Mouse (Mus musculus): ENCODE data around the gene Nipa1. TPM values are rescaled to one million over a fixed set of nuclear protein-coding genes. Genes with fewer than 3 reads are reported as not detected.
A peak's percentile ranks its signal among the peaks of the same experiment; 100 is the strongest.

Nipa1 gene
- total RNA-seq, 2 experiments from 2014 or later: 58.5 to 62.1 TPM

DNA sequence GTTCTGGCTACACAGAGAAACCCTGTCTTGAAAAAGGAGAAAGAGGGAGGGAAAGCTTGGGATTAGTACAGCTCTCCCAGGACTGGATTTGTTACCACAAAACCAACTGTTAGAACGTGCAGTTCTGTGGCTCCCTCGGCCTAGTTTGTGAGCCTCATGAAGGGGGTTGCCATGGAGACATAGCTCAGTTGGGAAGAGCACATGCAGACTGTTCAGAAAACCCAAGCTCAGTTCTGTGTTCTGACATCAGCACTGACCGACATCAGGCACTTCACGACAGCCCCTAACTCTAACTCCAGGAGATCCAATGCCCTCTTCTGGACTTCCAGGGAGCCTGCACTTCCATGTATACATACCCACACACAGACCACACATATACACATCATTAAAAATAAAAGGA, 24.7 kb downstream of the Nipa1 start:
- peak in 1 of 2 experiments; percentile 21 for DNase-seq (ENCODE audit: extremely low spot score in 1 of 2, low spot score in 2 of 2)

DNA sequence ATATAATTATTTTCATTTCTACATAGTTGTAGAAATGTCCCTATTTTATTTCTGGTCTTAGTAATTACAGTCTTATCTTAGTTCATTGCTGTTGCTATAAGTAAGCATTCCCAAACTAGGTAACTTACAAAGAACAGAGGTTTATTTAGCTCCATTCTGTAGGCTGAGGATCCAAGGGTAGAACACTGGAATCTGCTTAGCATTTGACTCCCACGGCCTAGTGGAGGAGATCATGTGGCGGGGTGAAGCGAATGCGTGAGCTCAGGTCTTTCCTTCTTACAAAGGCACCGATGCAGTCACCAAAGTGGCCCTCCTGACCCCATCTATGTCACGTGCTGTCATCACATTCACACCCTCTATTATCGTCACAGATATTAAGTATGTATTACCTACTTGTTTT, 27.9 kb downstream of the Nipa1 start:
- H3K4me3 ChIP-seq: no peak overlapping the region
- no peak for TF ChIP-seq CTCF (IDR thresholded peaks at IDR 0.05)
- DNase-seq (ENCODE audit: extremely low spot score in 1 of 2, low spot score in 2 of 2): no peak
- intact Hi-C loops (cut with DNase I): no loop called here
- no peak overlapping the region for H3K27ac ChIP-seq

More for the DNA sequence above, 24.7 kb downstream of the Nipa1 start:
- H3K27ac ChIP-seq: peak overlapping the region; percentile 50; the same call in 1 of the 2 replicates
- no peak overlapping the region for H3K4me3 ChIP-seq
- TF ChIP-seq CTCF (IDR thresholded peaks at IDR 0.05): no peak; the same call in 1 of the 2 replicates
- intact Hi-C loops (cut with DNase I): loop anchor here (2.0 kb wide), 1 partner anchor 24 kb away; the partner anchor contains the start of gene Nipa1

- DNase-seq (ENCODE audit: extremely low spot score in 1 of 2, low spot score in 2 of 2): no peak
- TF ChIP-seq CTCF (IDR thresholded peaks at IDR 0.05): no peak
- intact Hi-C loops (cut with DNase I): no loop called here
- Histone ChIP-seq H3K27ac (peak overlapping the region; percentile 21; the same call in 1 of the 2 replicates), H3K4me3 (no peak overlapping the region)
These were observed 28.6 kb downstream of the Nipa1 start for GRCm38 (mm10) chr7:55991129-55991528.

DNA sequence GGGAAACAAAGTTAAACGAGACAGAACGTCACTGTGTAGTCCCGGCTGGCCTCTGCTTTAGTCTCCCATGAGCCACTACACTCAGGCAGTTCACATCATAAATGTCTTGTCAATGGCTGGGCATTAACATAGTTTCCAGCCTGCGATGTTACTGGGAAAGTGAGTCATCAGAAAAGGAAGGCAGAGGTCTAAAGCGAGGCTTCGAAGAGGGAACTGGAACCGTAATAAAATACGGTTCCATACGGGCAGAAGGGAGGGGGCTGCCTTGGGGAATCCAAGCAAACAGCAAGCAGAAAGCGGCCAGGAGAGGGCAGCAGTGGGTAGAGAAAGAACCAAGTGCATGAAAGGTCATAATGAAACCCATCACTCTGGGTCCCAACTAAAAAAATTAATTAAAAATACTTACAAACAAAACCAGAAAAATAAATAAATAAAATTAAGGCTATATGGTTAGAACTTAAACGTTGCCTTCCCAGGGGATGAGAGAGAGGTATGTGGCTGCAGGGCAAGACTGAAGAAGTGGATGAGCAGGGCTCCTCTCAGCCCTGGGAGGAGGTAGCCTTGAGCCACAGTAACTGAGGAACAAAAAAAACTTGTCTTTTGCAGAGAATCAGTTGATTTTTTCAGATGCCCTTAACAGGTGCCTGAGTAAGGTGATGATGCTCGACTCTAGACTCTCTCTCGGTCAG, 33.1 kb downstream of the Nipa1 start:
- H3K4me3 ChIP-seq: no peak overlapping the region
- peak; percentile 75 to 77 for DNase-seq (ENCODE audit: extremely low spot score in 1 of 2, low spot score in 2 of 2)
- intact Hi-C loops (cut with DNase I): loop anchor here (1.0 to 2.0 kb wide), 2 partner anchors 34 to 56 kb away; no protein-coding TSS in a partner anchor
- H3K27ac ChIP-seq: no peak overlapping the region
- peak; percentile 82 for TF ChIP-seq CTCF (IDR thresholded peaks at IDR 0.05)

DNA sequence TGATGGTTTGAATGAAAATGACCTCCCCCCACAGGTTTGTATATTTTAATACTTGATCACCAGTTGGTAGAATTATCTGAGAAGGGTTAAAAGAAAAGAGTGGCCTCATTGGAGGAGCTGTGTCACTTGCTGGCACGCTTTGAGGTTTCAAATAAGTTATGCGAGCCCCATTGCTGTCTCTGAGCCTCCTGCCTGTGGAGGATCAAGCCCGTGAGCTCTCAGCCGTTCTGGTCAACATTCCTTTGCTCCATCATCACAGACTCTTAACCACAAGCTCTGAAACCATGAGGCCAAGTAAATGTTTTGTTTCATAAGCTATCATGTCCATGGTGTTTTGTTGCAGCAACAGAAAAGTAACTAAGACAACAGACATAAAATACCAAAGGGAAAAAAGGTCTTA, 35.0 kb downstream of the Nipa1 start:
- TF ChIP-seq CTCF (IDR thresholded peaks at IDR 0.05): no peak
- intact Hi-C loops (cut with DNase I): no loop called here
- DNase-seq (ENCODE audit: extremely low spot score in 1 of 2, low spot score in 2 of 2): no peak
- Histone ChIP-seq H3K27ac (no peak overlapping the region), H3K4me3 (no peak overlapping the region)

- intact Hi-C loops (cut with DNase I): no loop called here
- Histone ChIP-seq H3K4me3 (no peak overlapping the region), H3K27ac (no peak overlapping the region)
- no peak for TF ChIP-seq CTCF (IDR thresholded peaks at IDR 0.05)
- no peak for DNase-seq (ENCODE audit: extremely low spot score in 1 of 2, low spot score in 2 of 2)
These were observed 36.6 kb downstream of the Nipa1 start for GRCm38 (mm10) chr7:55983107-55983506.

DNA sequence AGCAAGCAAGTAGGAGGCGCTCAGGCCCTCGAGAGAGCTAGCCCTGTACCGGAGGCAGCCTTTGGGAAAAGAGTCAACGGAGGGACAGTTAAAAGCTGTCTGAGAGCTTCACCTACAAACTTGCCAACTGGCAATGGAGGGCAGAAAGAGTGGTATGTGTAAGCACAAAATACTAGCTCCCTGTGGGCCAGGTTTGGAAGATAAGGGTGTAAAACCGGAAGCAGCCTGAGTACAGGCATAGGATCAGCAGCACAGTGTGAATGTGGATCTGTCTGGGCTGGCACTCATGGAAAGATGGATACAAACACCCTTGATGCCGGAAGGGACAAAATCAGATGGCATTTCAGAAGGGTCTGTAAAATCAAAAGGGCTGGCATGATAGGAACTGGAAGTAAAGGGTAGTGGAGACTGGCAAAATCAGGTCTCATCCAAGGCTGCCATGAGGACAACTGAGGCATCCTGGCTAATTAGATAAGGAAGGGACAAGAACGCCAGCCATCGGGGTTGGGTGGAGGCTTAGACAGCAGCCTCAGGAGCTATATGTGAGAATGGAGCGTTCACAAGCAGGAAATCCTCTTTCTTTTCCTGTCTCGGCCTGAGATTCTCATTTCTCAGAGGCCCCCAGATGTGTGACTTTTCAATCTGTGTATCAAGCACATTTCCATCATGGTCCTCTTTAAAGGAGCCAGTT, 37.6 kb downstream of the Nipa1 start:
- TF ChIP-seq CTCF (IDR thresholded peaks at IDR 0.05): no peak
- Histone ChIP-seq H3K4me3 (no peak overlapping the region), H3K27ac (no peak overlapping the region)
- intact Hi-C loops (cut with DNase I): no loop called here
- DNase-seq (ENCODE audit: extremely low spot score in 1 of 2, low spot score in 2 of 2): no peak

- Histone ChIP-seq H3K27ac (no peak overlapping the region), H3K4me3 (no peak overlapping the region)
- no peak for TF ChIP-seq CTCF (IDR thresholded peaks at IDR 0.05)
- DNase-seq (ENCODE audit: extremely low spot score in 1 of 2, low spot score in 2 of 2): no peak
- intact Hi-C loops (cut with DNase I): no loop called here
These were observed 38.2 kb downstream of the Nipa1 start for GRCm38 (mm10) chr7:55981511-55981910.

- Histone ChIP-seq H3K4me3 (no peak overlapping the region), H3K27ac (no peak overlapping the region)
- intact Hi-C loops (cut with DNase I): no loop called here
- TF ChIP-seq CTCF (IDR thresholded peaks at IDR 0.05): peak; percentile 29
- DNase-seq (ENCODE audit: extremely low spot score in 1 of 2, low spot score in 2 of 2): no peak
These were observed 45.3 kb downstream of the Nipa1 start for GRCm38 (mm10) chr7:55974429-55974828.

DNA sequence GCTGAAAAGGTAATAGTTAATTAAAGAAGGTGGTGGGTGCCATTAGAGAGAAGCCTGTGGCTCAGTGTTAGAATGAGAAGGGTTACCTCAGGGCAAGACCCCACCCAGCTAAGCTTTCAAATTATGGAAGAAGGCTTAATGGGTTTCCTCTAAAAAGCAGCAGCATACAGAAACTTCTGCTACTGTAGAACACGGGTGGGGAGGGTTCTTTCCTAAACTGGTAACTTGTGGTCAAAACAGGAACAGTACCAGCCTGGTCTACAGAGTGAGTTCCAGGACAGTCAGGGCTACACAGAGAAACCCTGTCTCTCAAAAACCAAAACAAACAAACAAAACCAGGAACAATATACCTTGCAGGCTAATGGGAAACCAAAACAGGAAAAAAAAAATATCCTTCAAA, 50.3 kb downstream of the Nipa1 start:
- Histone ChIP-seq H3K4me3 (no peak overlapping the region), H3K27ac (no peak overlapping the region)
- no peak for DNase-seq (ENCODE audit: extremely low spot score in 1 of 2, low spot score in 2 of 2)
- intact Hi-C loops (cut with DNase I): no loop called here
- no peak for TF ChIP-seq CTCF (IDR thresholded peaks at IDR 0.05)

DNA sequence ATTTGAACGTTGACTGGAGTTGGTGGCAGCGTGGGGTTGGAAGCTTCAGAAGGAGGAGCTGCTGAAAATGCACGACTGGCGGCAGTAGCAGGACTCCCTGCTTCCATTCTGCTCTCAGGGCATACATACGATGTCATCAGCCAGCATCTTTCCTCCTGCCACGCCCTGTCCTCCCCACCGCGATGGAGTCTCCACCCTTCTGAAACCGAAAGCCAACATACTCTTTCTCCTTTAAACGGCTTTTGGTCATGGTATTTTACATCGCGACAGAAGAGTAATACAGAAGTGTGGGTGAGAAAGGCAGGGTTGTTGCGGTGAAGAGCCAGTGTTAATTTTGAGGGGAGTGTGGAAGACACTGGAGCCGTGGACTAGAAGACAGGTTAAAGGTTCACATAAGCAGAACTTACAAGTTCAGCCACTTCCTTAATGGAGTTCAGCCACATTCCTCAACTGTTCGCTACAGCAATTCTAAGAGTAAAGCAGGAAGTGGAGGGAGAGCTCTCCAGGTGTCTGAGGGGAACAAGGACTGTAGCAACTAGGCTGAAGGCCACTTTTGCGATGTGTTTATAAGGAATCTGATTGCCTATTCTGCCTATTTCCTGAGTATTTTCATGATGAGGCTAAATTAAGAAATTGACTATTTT, 51.4 kb downstream of the Nipa1 start:
- TF ChIP-seq CTCF (IDR thresholded peaks at IDR 0.05): no peak
- Histone ChIP-seq H3K27ac (peak overlapping the region; percentile 24; the same call in 1 of the 2 replicates), H3K4me3 (peak overlapping the region; percentile 44)
- peak in 1 of 2 experiments; percentile 31 for DNase-seq (ENCODE audit: extremely low spot score in 1 of 2, low spot score in 2 of 2)
- intact Hi-C loops (cut with DNase I): no loop called here

DNA sequence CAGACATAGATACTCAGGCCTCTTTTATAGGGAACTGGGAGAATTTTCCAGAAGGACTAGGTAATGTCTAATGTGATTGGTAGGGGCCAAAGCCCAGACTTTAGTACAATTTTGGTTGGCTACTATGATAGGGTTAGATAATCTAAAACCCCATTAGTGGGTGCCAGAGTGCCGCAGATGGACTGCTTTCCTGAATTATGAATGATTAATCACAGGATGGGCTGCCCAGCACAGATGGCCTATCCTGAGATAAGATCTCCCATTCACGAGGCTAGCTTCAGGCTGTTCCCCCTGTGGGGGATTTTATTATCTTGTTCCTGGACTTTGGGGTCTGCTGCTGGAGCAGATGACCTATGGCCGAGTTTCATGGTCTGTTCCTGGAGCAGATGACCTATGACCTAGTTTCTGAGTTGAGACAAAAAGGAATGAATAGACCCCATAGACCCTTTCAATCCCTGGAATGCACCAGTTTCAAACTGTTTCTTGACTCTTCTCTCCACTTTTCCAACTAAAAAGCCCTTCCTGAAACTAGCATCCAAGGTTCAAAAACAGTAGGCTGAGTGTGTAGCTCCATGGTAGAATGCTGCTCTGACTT, 52.8 kb downstream of the Nipa1 start:
- no peak for TF ChIP-seq CTCF (IDR thresholded peaks at IDR 0.05)
- DNase-seq (ENCODE audit: extremely low spot score in 1 of 2, low spot score in 2 of 2): no peak
- Histone ChIP-seq H3K4me3 (no peak overlapping the region), H3K27ac (no peak overlapping the region)
- intact Hi-C loops (cut with DNase I): no loop called here

Data from left cerebral cortex, adult 2 months (tissue).